Comparison of ENCODE assay signal across 24 mouse cellular contexts in genomic region chr17:48268276-48268675, GRCm38 (mm10). TPM values are rescaled to one million over a fixed set of nuclear protein-coding genes. Genes with fewer than 3 reads are reported as not detected.
A peak's percentile ranks its signal among the peaks of the same experiment; 100 is the strongest.
DNase-seq lines count a peak whose midpoint lies in the region; ATAC-seq and TF ChIP-seq lines count a peak whose summit lies in the region.
"Had no signal": no experiment of that assay in that cellular context is flagged by ENCODE, and none has a peak within 500 bp of the region (broad histone marks: within the 10 kb centered on the region; RNA-seq: fewer than 3 reads in every experiment).

No protein-coding gene starts in this region.

- no peaks in the 10 kb centered on the region for H3K79me2 ChIP-seq in MEL (ENCODE audit: control insufficient read depth, insufficient read depth, low read length, poor library complexity)

- DNase-seq in liver, embryonic 13.5 days: peak; percentile 43
- DNase-seq in liver, embryonic 11.5 days (ENCODE audit: low spot score): no peak
- DNase-seq in MEL (ENCODE audit: low read depth, low spot score): peak; percentile 27
- no peak for DNase-seq in urinary bladder, postnatal 10 days (ENCODE audit: low spot score)
- DNase-seq: adrenal gland, adult 8-10 months; adrenal gland, postnatal 14 days; adrenal gland, postnatal 36 days; cerebellum, adult 11-12 months; cerebellum, adult 2 months; cerebellum, adult 9-10 months; cerebellum, postnatal 10 days; cerebellum, postnatal 25 days; forebrain, postnatal 0 days had no signal

- no peak overlapping the region for H3K4me2 ChIP-seq in liver, embryonic 13.5 days
- no peak overlapping the region for H3K4me2 ChIP-seq in liver, embryonic 11.5 days
- H3K4me2 ChIP-seq: embryonic facial prominence, embryonic 12.5 days; forebrain, embryonic 13.5 days; forebrain, embryonic 15.5 days had no signal

- no peak for TF ChIP-seq EP300 in MEL (IDR thresholded peaks at IDR 0.05; ENCODE audit: low read depth in 1 of 2, low read length in 2 of 2)

- TF ChIP-seq RAD21 in MEL (IDR thresholded peaks at IDR 0.05; ENCODE audit: low read depth, low read length): no peak

- ATAC-seq in liver, embryonic 13.5 days (ENCODE audit: low read depth): no peak
- no peak for ATAC-seq in liver, embryonic 11.5 days (replicated peaks; ENCODE audit: low FRiP score)
- ATAC-seq in megakaryocyte-erythroid progenitor cell, adult 5-6 weeks (replicated peaks; ENCODE audit: low FRiP score, low TSS enrichment, poor library complexity, severe bottlenecking): peak; percentile 57; the same call in 1 of the 2 replicates
- ATAC-seq: activated CD4-positive, CD25-positive, alpha-beta regulatory T cell, adult 4 months; forebrain, embryonic 13.5 days; forebrain, embryonic 15.5 days; forebrain, postnatal 0 days; Patski had no signal

- no peaks in the 10 kb centered on the region for H3K36me3 ChIP-seq in liver, embryonic 13.5 days
- no peaks in the 10 kb centered on the region for H3K36me3 ChIP-seq in liver, embryonic 11.5 days (ENCODE audit: control insufficient read depth, insufficient read depth, low read length)
- peaks cover 0 to 57% of the 10 kb centered on the region in 2 experiments; a peak in 2 of 4 replicates for H3K36me3 ChIP-seq in MEL (ENCODE audit: control insufficient read depth in 1 of 2, insufficient read depth in 2 of 2, low read length in 2 of 2)
- H3K36me3 ChIP-seq: embryonic facial prominence, embryonic 10.5 days; embryonic facial prominence, embryonic 12.5 days; forebrain, embryonic 15.5 days had no signal

- no peak overlapping the region for H3K27ac ChIP-seq in liver, embryonic 13.5 days
- no peak overlapping the region for H3K27ac ChIP-seq in liver, embryonic 11.5 days (ENCODE audit: low read depth, low read length)
- H3K27ac ChIP-seq in MEL (ENCODE audit: control insufficient read depth, low read depth, low read length): no peak overlapping the region
- H3K27ac ChIP-seq: embryonic facial prominence, embryonic 10.5 days; embryonic facial prominence, embryonic 12.5 days; forebrain, embryonic 13.5 days; forebrain, embryonic 15.5 days had no signal

- peaks cover 91% of the 10 kb centered on the region for H3K4me1 ChIP-seq in liver, embryonic 13.5 days (replicated peaks)
- peaks cover 26% of the 10 kb centered on the region for H3K4me1 ChIP-seq in liver, embryonic 11.5 days (replicated peaks; ENCODE audit: control insufficient read depth, insufficient read depth, low read length)
- H3K4me1 ChIP-seq in MEL (ENCODE audit: control insufficient read depth in 1 of 2, insufficient read depth in 2 of 2, low read length in 2 of 2): peaks cover 3 to 52% of the 10 kb centered on the region in 2 experiments
- H3K4me1 ChIP-seq: embryonic facial prominence, embryonic 10.5 days; embryonic facial prominence, embryonic 12.5 days; forebrain, embryonic 15.5 days had no signal

- H3K4me3 ChIP-seq in liver, embryonic 13.5 days (replicated peaks): no peak overlapping the region
- no peak overlapping the region for H3K4me3 ChIP-seq in liver, embryonic 11.5 days (ENCODE audit: low read depth, low read length)
- H3K4me3 ChIP-seq in MEL (ENCODE audit: control insufficient read depth in 1 of 2, insufficient read depth in 1 of 2, low read depth in 2 of 2, low read length in 2 of 2): no peak overlapping the region
- H3K4me3 ChIP-seq: embryonic facial prominence, embryonic 10.5 days; embryonic facial prominence, embryonic 12.5 days; forebrain, embryonic 13.5 days; forebrain, embryonic 15.5 days had no signal

- no peaks in the 10 kb centered on the region for H3K9me3 ChIP-seq in liver, embryonic 13.5 days (replicated peaks)
- no peaks in the 10 kb centered on the region for H3K9me3 ChIP-seq in liver, embryonic 11.5 days (ENCODE audit: control insufficient read depth, low read length)
- no peaks in the 10 kb centered on the region for H3K9me3 ChIP-seq in MEL (replicated peaks; ENCODE audit: insufficient read depth, low read length)
- H3K9me3 ChIP-seq: embryonic facial prominence, embryonic 10.5 days; embryonic facial prominence, embryonic 12.5 days; forebrain, embryonic 13.5 days; forebrain, embryonic 15.5 days had no signal

- H3K9ac ChIP-seq in liver, embryonic 13.5 days: no peak overlapping the region
- no peak overlapping the region for H3K9ac ChIP-seq in liver, embryonic 11.5 days (ENCODE audit: low read depth, low read length)
- no peak overlapping the region for H3K9ac ChIP-seq in MEL (ENCODE audit: control insufficient read depth, low read depth, low read length, poor library complexity, severe bottlenecking)
- H3K9ac ChIP-seq: embryonic facial prominence, embryonic 12.5 days; forebrain, embryonic 13.5 days; forebrain, embryonic 15.5 days; forebrain, postnatal 0 days had no signal

- TF ChIP-seq POLR2A in MEL (IDR thresholded peaks at IDR 0.05; ENCODE audit: control insufficient read depth in 1 of 2, insufficient read depth in 1 of 2, low read depth in 1 of 2, low read length in 2 of 2, poor library complexity in 1 of 2): no peak

- TF ChIP-seq CTCF in MEL (IDR thresholded peaks at IDR 0.05 in 2 of 3, conservative IDR thresholded peaks at IDR 0.05 in 1 of 3; ENCODE audit: control insufficient read depth in 1 of 3, insufficient read depth in 1 of 3, low read depth in 2 of 3, low read length in 3 of 3, poor library complexity in 1 of 3, severe bottlenecking in 1 of 3): no peak

- H3K27me3 ChIP-seq in liver, embryonic 13.5 days: no peaks in the 10 kb centered on the region
- no peaks in the 10 kb centered on the region for H3K27me3 ChIP-seq in liver, embryonic 11.5 days (replicated peaks; ENCODE audit: control insufficient read depth, insufficient read depth, low read length)
- H3K27me3 ChIP-seq in MEL (ENCODE audit: control insufficient read depth in 1 of 2, insufficient read depth in 2 of 2, low read length in 2 of 2): no peaks in the 10 kb centered on the region
- H3K27me3 ChIP-seq: embryonic facial prominence, embryonic 12.5 days; forebrain, embryonic 13.5 days; forebrain, embryonic 15.5 days had no signal

TF ChIP-seq in MEL, 35 proteins besides CTCF, POLR2A, EP300 and RAD21 (continues in another document):
- TF ChIP-seq KAT2A (conservative IDR thresholded peaks at IDR 0.05; ENCODE audit: low read depth, low read length) (no peak), ELF1 (IDR thresholded peaks at IDR 0.05; ENCODE audit: low read depth, low read length) (no peak), ZC3H11A (IDR thresholded peaks at IDR 0.05; ENCODE audit: low read depth, low read length) (no peak), SMC3 (IDR thresholded peaks at IDR 0.05; ENCODE audit: low read depth, low read length) (no peak), ZKSCAN1 (IDR thresholded peaks at IDR 0.05; ENCODE audit: low read depth, low read length) (no peak), ZMIZ1 (IDR thresholded peaks at IDR 0.05; ENCODE audit: low read depth, low read length) (no peak), POLR2AphosphoS5 (IDR thresholded peaks at IDR 0.05; ENCODE audit: borderline replicate concordance, low read depth, low read length) (no peak)

RNA-seq across cellular contexts. Expression of gene Treml4, which starts 4.2 kb away (rescaled TPM):
- polyA plus RNA-seq in liver, embryonic 13.5 days (2015; fragmentation: Nextera tagmentation; extraction: Ambion mirVana): 3.5 and 3.6 TPM in 2 replicates
- 2.5 and 2.9 TPM in 2 replicates for polyA plus RNA-seq in liver, embryonic 11.5 days (2014; fragmentation: Nextera tagmentation; extraction: Ambion mirVana)
- 0.35 and 0.56 TPM in 2 replicates for total RNA-seq in MEL (2012; rRNA removed)
- polyA plus RNA-seq in MEL (2012; ENCODE audit: insufficient read depth in 1 of 2, insufficient read length in 2 of 2, low read depth in 1 of 2, low replicate concordance in 2 of 2, missing spikeins in 1 of 2): 1 to 10 TPM in 1 of 2 experiments, not detected in 1; 1.4 TPM
- total RNA-seq in megakaryocyte-erythroid progenitor cell, adult 5-6 weeks (2014; fragmentation: Nextera tagmentation): not detected in 2 replicates
- 0.46 TPM in 1 of 2 replicates, not detected in the other for total RNA-seq in megakaryocyte-erythroid progenitor cell, adult 5-6 weeks (2017)
- total RNA-seq: forebrain, postnatal 0 days had no signal
- polyA plus RNA-seq: C2C12; forebrain, embryonic 11.5 days; forebrain, embryonic 15.5 days; forebrain, postnatal 0 days; Patski had no signal

RNA-seq across cellular contexts. Expression of gene Trem3, which starts 20.7 kb away (rescaled TPM):
- 2.1 and 2.2 TPM in 2 replicates for polyA plus RNA-seq in liver, embryonic 13.5 days (2015; fragmentation: Nextera tagmentation; extraction: Ambion mirVana)
- polyA plus RNA-seq in liver, embryonic 11.5 days (2014; fragmentation: Nextera tagmentation; extraction: Ambion mirVana): 1.4 and 1.9 TPM in 2 replicates
- not detected in 2 replicates for total RNA-seq in MEL (2012; rRNA removed)
- polyA plus RNA-seq in MEL (2012; ENCODE audit: insufficient read depth in 1 of 2, insufficient read length in 2 of 2, low read depth in 1 of 2, low replicate concordance in 2 of 2, missing spikeins in 1 of 2): not detected
- 3.8 TPM in 1 of 2 replicates, not detected in the other for total RNA-seq in megakaryocyte-erythroid progenitor cell, adult 5-6 weeks (2014; fragmentation: Nextera tagmentation)
- total RNA-seq in megakaryocyte-erythroid progenitor cell, adult 5-6 weeks (2017): 0.84 TPM in 1 of 2 replicates, not detected in the other
- total RNA-seq: adrenal gland, postnatal 36 days; ES-E14; forebrain, postnatal 0 days had no signal
- polyA plus RNA-seq: activated CD4-positive, CD25-positive, alpha-beta regulatory T cell, adult 4 months; C2C12; cerebellum, adult 2 months; embryonic facial prominence, embryonic 10.5 days; embryonic facial prominence, embryonic 12.5 days; forebrain, embryonic 11.5 days; forebrain, embryonic 13.5 days; forebrain, embryonic 15.5 days; forebrain, postnatal 0 days had no signal

RNA-seq across cellular contexts. Expression of gene Treml2, which starts 31.0 kb away (rescaled TPM):
- 4.4 and 5.5 TPM in 2 replicates for polyA plus RNA-seq in liver, embryonic 13.5 days (2015; fragmentation: Nextera tagmentation; extraction: Ambion mirVana)
- 3.9 and 4.8 TPM in 2 replicates for polyA plus RNA-seq in liver, embryonic 11.5 days (2014; fragmentation: Nextera tagmentation; extraction: Ambion mirVana)
- total RNA-seq in MEL (2012; rRNA removed): 21.5 and 27.7 TPM in 2 replicates
- 10 to 100 TPM in 1 of 2 experiments, not detected in 1; 52.7 TPM for polyA plus RNA-seq in MEL (2012; ENCODE audit: insufficient read depth in 1 of 2, insufficient read length in 2 of 2, low read depth in 1 of 2, low replicate concordance in 2 of 2, missing spikeins in 1 of 2)
- 39.3 and 64.8 TPM in 2 replicates for total RNA-seq in megakaryocyte-erythroid progenitor cell, adult 5-6 weeks (2014; fragmentation: Nextera tagmentation)
- 23.7 and 37.2 TPM in 2 replicates for total RNA-seq in megakaryocyte-erythroid progenitor cell, adult 5-6 weeks (2017)
- polyA plus RNA-seq: C2C12, Patski had no signal

RNA-seq across cellular contexts. Expression of gene Trem1, which starts 35.7 kb away (rescaled TPM):
- polyA plus RNA-seq in liver, embryonic 13.5 days (2015; fragmentation: Nextera tagmentation; extraction: Ambion mirVana): 0.63 and 0.71 TPM in 2 replicates
- 0.36 and 0.89 TPM in 2 replicates for polyA plus RNA-seq in liver, embryonic 11.5 days (2014; fragmentation: Nextera tagmentation; extraction: Ambion mirVana)
- total RNA-seq in MEL (2012; rRNA removed): not detected in 2 replicates
- under 1 TPM in 1 of 2 experiments, not detected in 1; 0.06 TPM for polyA plus RNA-seq in MEL (2012; ENCODE audit: insufficient read depth in 1 of 2, insufficient read length in 2 of 2, low read depth in 1 of 2, low replicate concordance in 2 of 2, missing spikeins in 1 of 2)
- not detected in 2 replicates for total RNA-seq in megakaryocyte-erythroid progenitor cell, adult 5-6 weeks (2014; fragmentation: Nextera tagmentation)
- total RNA-seq in megakaryocyte-erythroid progenitor cell, adult 5-6 weeks (2017): 0.27 and 0.94 TPM in 2 replicates
- total RNA-seq: ES-E14 had no signal
- polyA plus RNA-seq: activated CD4-positive, CD25-positive, alpha-beta regulatory T cell, adult 4 months; C2C12; cortical plate, adult 2 months; embryonic facial prominence, embryonic 10.5 days; forebrain, embryonic 11.5 days; forebrain, embryonic 15.5 days; Patski had no signal

RNA-seq across cellular contexts. Expression of gene B430306N03Rik, which starts 47.7 kb away (rescaled TPM):
- 1.2 and 1.8 TPM in 2 replicates for polyA plus RNA-seq in liver, embryonic 13.5 days (2015; fragmentation: Nextera tagmentation; extraction: Ambion mirVana)
- polyA plus RNA-seq in liver, embryonic 11.5 days (2014; fragmentation: Nextera tagmentation; extraction: Ambion mirVana): 1.6 and 1.7 TPM in 2 replicates
- 0.13 and 0.19 TPM in 2 replicates for total RNA-seq in MEL (2012; rRNA removed)
- under 1 TPM in 1 of 2 experiments, not detected in 1; 0.68 TPM for polyA plus RNA-seq in MEL (2012; ENCODE audit: insufficient read depth in 1 of 2, insufficient read length in 2 of 2, low read depth in 1 of 2, low replicate concordance in 2 of 2, missing spikeins in 1 of 2)
- total RNA-seq in megakaryocyte-erythroid progenitor cell, adult 5-6 weeks (2014; fragmentation: Nextera tagmentation): 0.12 TPM in 1 of 2 replicates, not detected in the other
- total RNA-seq in megakaryocyte-erythroid progenitor cell, adult 5-6 weeks (2017): 0.28 TPM in 1 of 2 replicates, not detected in the other
- polyA plus RNA-seq: C2C12; embryonic facial prominence, embryonic 10.5 days; forebrain, embryonic 11.5 days had no signal

Comparison
In these comparisons a context has a peak if more than half of its experiments do, and no peak if none do; other contexts are left out.
1. DNase-seq: peak in liver, embryonic 13.5 days (single experiment) and MEL (single experiment); none in liver, embryonic 11.5 days (single experiment) and urinary bladder, postnatal 10 days (single experiment).